Mouse (Mus musculus): Measurements from ENCODE around the gene Plekha7. TPM values are rescaled to one million over a fixed set of nuclear protein-coding genes. Genes with fewer than 3 reads are reported as not detected.
A peak's percentile ranks its signal among the peaks of the same experiment; 100 is the strongest.
"Not testable (repeated sequence)": the region's sequence is repeated elsewhere in the genome, so short reads cannot be mapped to it uniquely, and the experiment has no call there.

Gene Plekha7
- total RNA-seq, 2 experiments from 2014 or later: 0.95 to 2.3 TPM

DNA sequence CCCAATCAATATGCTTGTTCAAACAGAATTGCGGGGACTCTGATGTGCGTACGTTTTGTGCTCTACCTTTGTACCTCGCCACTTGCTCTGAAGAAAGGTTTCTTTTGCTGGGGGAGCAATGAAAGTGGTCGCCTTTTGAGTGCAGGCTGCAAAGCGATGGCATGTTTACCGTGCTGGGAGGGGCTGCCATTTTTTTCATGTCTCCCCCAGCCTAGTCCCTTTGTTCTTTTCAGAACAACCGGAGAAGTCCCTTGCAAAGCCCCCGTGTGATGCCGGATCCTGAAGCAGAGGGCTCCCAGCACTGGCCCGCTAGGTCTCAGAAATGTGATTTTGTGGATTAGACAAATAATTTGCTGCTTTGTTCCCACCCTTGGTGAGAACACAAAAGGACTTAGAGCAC lies 187.0 kb downstream of the Plekha7 start:
- no peak for DNase-seq
- intact Hi-C loops (cut with DNase I; ENCODE audit: low total_unique reads): no loop called here

DNA sequence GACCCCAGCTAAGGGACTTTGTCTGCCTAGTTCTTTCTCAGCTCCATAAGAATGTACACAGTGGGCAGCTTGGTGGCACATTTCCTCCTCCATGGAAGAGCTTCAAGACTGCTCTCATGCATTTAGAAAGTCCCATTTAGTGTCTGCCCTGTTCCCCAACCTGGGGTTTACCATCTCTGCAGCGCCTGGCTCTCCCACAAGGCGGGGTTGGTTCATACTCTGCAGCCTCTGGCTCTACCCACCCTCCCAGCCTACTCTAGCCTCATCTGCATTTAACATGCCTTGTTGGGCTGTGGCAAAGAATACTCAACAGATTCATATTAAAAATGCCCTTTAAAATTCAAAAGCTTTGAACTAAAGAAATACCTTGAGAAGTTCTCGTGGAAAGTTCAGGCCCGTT lies 187.4 kb downstream of the Plekha7 start:
- no peak for DNase-seq
- intact Hi-C loops (cut with DNase I; ENCODE audit: low total_unique reads): no loop called here

DNA sequence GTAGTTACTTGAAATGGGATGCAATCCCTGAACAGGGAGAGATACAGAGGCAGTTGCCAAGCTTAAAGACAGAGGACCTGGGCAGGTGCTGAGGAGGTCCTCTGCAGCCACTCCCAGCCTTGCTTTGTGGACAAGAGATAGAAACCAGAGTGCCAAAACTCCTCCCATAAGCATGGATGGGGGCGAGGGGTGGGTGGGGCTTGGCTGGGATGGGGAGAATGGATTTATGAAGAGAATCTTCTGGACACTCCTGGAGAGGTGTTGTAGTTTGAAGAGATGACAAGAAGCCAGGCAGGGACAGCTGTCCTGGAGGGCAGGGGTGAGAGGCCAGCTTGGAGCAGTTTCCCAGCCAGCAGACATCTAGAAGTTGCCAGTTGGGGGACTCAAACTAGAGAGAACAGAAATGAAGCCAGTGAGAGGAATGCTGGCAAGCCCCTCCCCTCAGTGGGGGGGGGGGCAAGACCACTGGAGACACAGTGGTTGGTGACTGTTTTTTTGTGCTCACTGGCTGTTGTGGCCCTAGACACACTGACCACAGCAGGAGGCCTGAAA lies 188.8 kb downstream of the Plekha7 start:
- no peak for DNase-seq
- intact Hi-C loops (cut with DNase I; ENCODE audit: low total_unique reads): no loop called here

DNA sequence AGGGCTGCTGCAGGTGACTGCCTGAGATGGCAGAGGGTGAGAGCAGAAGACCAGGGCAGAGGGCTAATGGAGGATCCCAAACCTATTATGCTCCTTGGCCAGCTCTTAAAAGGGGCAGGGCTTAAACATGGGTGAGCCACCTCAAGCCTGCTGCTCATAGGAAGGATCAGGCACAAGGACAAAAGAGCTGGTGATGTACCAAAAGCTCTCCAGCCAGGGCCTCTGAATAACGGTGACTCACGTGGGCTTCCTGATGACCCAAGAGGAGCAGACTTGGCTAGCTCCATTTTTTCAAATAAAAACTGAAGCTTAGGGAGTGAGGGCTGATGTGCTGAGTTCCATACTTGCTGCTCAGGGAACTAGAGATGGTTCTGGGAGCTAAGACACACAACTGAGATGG lies 192.2 kb downstream of the Plekha7 start:
- intact Hi-C loops (cut with DNase I; ENCODE audit: low total_unique reads): no loop called here
- DNase-seq: no peak

DNA sequence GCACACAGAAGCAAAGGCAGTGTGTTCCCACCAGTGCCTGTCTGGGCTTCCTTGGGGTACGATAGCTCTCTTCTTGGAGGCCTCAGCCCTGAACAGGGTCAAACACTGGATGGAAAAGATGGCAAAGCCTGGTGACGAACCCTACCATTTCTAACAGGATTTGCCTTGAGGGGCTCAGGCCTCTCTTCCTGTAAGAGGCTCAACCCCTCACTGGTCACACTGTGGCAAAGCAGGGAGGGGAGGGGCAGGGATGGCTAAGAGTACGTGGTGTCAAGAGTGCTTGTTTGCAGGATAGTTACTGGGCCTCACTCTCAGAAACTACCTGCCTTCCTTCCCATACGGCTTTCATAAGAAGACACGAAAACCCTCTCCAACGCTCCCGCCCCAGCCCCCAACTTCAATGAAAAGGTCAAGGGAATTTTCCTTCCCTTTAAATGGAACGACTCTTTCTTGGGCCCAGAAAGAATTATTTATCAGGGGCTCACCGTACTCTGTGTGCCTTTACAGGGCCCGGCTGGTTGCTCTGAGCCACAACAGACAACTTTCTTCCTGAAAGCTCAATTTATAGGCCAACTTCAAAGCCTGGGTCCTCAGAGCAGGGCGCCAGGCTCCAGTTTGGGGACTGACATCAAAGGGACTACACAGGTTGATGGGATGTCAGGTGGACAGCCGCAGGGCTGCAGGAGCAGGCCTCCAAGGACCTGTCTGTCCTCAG lies 192.8 kb downstream of the Plekha7 start:
- DNase-seq: no peak
- intact Hi-C loops (cut with DNase I; ENCODE audit: low total_unique reads): no loop called here

DNA sequence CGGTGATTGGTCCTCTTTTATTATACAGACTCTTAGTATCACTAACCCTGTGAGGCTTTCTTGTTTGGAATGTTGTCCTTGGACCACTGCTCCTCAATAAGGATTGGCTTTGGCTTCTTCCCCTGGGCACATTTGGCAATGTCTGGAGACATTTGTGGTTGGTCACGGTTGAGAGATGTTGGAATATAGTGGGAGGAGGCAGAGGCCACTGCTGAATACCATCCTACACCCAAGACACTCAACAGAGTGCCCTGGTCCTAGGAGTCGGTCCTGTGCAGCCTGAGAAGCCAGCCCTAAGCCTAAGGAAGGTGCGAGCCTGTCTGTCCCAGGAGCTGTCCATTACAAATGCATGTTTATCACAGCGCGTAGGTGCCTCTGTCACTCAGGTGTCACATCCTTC lies 196.6 kb downstream of the Plekha7 start:
- intact Hi-C loops (cut with DNase I; ENCODE audit: low total_unique reads): no loop called here
- no peak for DNase-seq

DNA sequence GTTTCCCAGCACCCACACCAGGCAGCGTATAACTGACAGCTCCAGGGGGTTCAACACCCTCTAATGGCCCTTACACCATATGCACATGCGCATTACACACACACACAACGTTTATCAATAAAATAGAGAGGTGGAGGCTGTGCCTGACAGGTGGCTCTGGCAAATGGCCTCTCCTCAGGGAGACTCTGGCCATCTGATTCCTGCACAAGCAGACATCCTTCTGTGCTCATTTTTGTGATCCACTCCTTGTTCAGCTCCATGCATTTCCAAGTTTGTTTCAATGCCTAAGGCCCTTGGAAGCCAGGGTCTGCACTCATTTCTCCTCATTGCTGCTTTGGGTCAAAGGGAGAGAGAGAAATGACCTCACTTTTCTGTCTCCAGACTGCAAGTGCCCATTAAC lies 197.5 kb downstream of the Plekha7 start:
- intact Hi-C loops (cut with DNase I; ENCODE audit: low total_unique reads): no loop called here
- no peak for DNase-seq

DNA sequence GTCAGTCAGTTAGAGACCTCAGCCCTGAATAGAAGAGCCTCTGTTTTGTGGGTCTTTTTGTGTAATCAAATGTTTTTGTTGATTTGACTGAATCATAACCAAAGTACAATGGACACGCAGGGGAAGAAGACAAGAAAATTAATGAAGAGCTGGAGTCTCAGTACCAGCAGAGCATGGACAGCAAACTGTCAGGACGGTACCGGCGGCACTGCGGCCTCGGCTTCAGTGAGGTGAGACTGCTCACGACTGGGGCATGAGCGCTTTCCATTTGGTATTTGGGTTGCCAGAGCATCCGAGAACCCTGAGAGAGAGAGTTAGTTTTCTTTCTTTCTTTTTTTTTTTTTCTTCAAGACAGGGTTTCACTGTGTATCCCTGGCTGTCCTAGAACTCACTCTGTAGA lies 205.1 kb downstream of the Plekha7 start:
- DNase-seq: no peak
- intact Hi-C loops (cut with DNase I; ENCODE audit: low total_unique reads): no loop called here

DNA sequence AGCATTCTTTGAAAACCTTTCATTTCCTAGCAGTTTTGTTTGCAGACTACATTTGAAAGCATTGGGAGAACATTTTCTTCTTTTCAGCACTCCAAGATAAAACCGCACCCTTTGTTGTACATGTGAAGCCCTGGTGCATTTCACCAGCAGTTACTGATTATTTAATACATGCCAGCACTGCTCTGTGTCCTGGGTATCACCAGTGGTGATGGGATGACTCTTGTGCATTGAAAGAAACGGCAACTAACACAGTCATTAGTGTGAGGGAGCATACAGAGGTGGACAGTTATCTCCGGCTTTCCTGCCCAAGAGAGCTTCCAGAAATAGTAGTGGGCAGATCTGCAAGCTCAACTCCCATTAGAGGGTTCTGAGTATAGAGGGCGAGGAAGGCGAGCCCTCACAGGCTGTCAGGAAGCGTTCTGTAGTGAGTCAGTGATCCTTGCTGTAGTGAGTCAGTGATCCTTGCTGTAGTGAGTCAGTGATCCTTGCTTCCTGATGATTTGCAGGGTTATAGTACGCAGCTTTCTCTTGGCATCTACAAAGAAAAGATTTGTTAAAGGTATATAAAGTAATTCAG lies 208.1 kb downstream of the Plekha7 start:
- intact Hi-C loops (cut with DNase I; ENCODE audit: low total_unique reads): no loop called here
- DNase-seq: no peak

DNA sequence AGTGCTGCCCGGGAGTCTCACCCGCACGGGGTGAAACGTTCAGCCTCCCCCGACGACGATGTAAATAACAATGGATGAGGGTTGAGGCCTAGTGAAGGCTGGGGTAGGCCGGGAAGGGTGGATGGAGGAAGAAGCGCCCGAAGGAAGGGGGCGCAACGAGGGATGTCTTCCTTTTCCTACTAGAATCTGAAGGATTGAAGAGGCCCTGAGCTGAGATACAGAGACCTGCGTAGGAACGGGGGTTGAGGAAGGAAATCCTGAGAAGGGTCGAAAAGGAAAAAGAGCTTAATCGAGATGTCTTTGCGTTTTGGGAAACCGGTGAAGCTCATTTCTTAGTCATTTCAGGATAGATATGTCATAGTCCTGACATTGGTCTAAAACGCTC lies 214.7 kb downstream of the Plekha7 start:
- intact Hi-C loops (cut with DNase I; ENCODE audit: low total_unique reads): no loop called here
- DNase-seq: no peak

DNA sequence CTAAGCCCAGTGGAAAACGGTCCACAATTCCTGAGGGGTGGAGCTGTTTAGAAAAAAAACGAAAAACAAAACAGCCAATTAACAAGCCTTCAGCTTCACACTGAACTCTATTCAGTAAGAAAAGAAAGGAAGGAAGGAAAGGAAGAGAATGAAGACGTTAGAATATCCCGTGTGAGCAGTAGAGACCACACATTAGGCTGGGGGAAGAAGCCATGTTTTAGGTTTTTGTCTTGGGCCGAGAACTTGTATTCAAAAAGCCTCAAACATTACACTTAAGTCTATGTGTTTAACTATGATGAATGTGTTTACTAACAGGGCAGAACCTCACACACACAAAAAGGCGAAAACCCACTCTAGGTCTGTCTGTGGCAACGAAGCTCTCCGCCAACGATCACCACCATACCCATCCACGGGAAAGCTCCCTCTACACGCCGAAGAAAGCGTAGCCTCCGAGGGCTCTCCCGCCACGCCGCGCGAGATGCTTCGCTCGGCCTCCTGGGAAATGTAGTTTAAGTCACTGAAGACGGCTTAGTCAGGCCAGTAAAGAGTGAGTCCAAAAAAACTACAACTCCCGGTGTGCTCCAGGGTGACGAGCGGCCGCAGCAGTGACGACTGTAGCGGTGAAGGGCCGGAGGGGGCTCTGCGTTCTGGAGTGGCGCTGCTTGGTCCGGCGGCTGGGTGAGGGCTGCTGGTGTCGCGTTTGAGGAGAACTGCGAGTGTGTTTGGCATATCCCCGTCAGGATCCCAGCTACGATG lies 215.3 kb downstream of the Plekha7 start:
- peak; percentile 93 for DNase-seq
- intact Hi-C loops (cut with DNase I; ENCODE audit: low total_unique reads): no loop called here

DNA sequence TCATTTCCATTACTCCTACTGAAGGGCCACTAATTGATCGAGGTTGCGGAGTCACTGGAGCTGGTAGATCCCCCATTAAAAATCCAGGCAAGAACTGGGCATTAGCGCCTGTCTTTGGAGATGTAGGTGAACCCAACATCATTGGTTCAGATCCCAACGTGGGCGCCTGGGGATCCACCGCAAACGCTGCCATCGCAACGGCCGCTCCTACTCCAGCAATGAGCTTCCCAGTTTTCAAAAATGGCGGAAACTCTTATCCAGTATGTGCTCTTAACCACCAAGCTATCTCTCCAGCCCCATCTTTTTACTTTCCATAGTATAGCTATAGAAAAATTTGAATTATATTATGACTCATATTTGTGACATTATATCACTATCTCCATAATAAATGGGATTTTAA lies 223.8 kb downstream of the Plekha7 start, which contains the start of gene Gm4353:
Gm4353 (minus strand) TSS at position 270 of the 400 bp plus-strand sequence.
- intact Hi-C loops (cut with DNase I; ENCODE audit: low total_unique reads); DNase-seq: not testable (repeated sequence)

Other genes starting within 250 kb of the Plekha7 start
- gene Gm4353, start 223.7 kb downstream of the Plekha7 start, total RNA-seq (2021): 1 to 10 TPM; 1.8 to 1.9 TPM
- gene Rps13, start 25.8 kb upstream of the Plekha7 start, total RNA-seq (2021): 100 to 1,000 TPM; 287 to 309 TPM
- 10 to 100 TPM; 10.1 to 10.3 TPM for gene Pik3c2a, start 135.1 kb upstream of the Plekha7 start, total RNA-seq (2021)
- 10 to 100 TPM; 11.5 to 13.5 TPM for gene Nucb2, start 196.0 kb upstream of the Plekha7 start, total RNA-seq (2021)